In genomic region chrX:166977029-166977428, GRCm38 (mm10) we compare ENCODE assay signal across 21 mouse cellular contexts.
DNase-seq lines count a peak whose midpoint lies in the region; ATAC-seq lines count a peak whose summit lies in the region.
"Had no signal": no experiment of that assay in that cellular context is flagged by ENCODE, and none has a peak within 500 bp of the region (broad histone marks: within the 10 kb centered on the region; RNA-seq: fewer than 3 reads in every experiment).

No protein-coding gene starts in this region.

- no peaks in the 10 kb centered on the region for H3K9me3 ChIP-seq in heart, embryonic 13.5 days
- no peaks in the 10 kb centered on the region for H3K9me3 ChIP-seq in lung, embryonic 16.5 days (ENCODE audit: control insufficient read depth, low read length)
- H3K9me3 ChIP-seq in stomach, embryonic 15.5 days: no peaks in the 10 kb centered on the region
- H3K9me3 ChIP-seq: embryonic facial prominence, embryonic 12.5 days; forebrain, embryonic 10.5 days; hindbrain, embryonic 15.5 days had no signal

- no peaks in the 10 kb centered on the region for H3K27me3 ChIP-seq in heart, embryonic 13.5 days (replicated peaks)
- H3K27me3 ChIP-seq in lung, embryonic 16.5 days (ENCODE audit: control insufficient read depth, insufficient read depth, low read depth, low read length): no peaks in the 10 kb centered on the region
- H3K27me3 ChIP-seq in stomach, embryonic 15.5 days (replicated peaks): no peaks in the 10 kb centered on the region
- H3K27me3 ChIP-seq: CH12.LX; embryonic facial prominence, embryonic 12.5 days had no signal

- no peak overlapping the region for H3K4me3 ChIP-seq in heart, embryonic 13.5 days
- H3K4me3 ChIP-seq in lung, embryonic 16.5 days (ENCODE audit: low read length): no peak overlapping the region
- no peak overlapping the region for H3K4me3 ChIP-seq in stomach, embryonic 15.5 days (replicated peaks)
- H3K4me3 ChIP-seq: embryonic facial prominence, embryonic 12.5 days; forebrain, embryonic 10.5 days; hindbrain, embryonic 15.5 days had no signal

- H3K27ac ChIP-seq in heart, embryonic 13.5 days (replicated peaks): peak overlapping the region; percentile 39
- H3K27ac ChIP-seq in lung, embryonic 16.5 days (ENCODE audit: low read length): peak overlapping the region; percentile 68
- H3K27ac ChIP-seq in stomach, embryonic 15.5 days: no peak overlapping the region
- H3K27ac ChIP-seq: embryonic facial prominence, embryonic 12.5 days; forebrain, embryonic 10.5 days; hindbrain, embryonic 15.5 days had no signal

- DNase-seq in heart, postnatal 4 days: no peak
- DNase-seq in lung, postnatal 25 days (ENCODE audit: low spot score): no peak
- DNase-seq in NIH3T3 (ENCODE audit: low read depth): peak; percentile 35
- DNase-seq in layer of hippocampus, adult 9-10 months (ENCODE audit: low spot score): no peak
- DNase-seq in spleen, postnatal 10 days (ENCODE audit: low spot score in 2 of 2): no peak
- DNase-seq: adrenal gland, adult 8-10 months; adrenal gland, postnatal 36 days; cerebellum, adult 11 months; cerebellum, adult 8-10 months; cerebellum, postnatal 14 days; embryo, embryonic 11 days; gastrocnemius, postnatal 36 days; heart, adult 11 months had no signal

- H3K36me3 ChIP-seq in heart, embryonic 13.5 days: no peaks in the 10 kb centered on the region
- H3K36me3 ChIP-seq in lung, embryonic 16.5 days (ENCODE audit: control insufficient read depth, insufficient read depth, low read length): no peaks in the 10 kb centered on the region
- no peaks in the 10 kb centered on the region for H3K36me3 ChIP-seq in stomach, embryonic 15.5 days
- H3K36me3 ChIP-seq: embryonic facial prominence, embryonic 12.5 days; forebrain, embryonic 10.5 days; hindbrain, embryonic 15.5 days had no signal

- H3K4me1 ChIP-seq in heart, embryonic 13.5 days: peaks cover 4% of the 10 kb centered on the region; the same call in 1 of the 2 replicates
- no peaks in the 10 kb centered on the region for H3K4me1 ChIP-seq in lung, embryonic 16.5 days (replicated peaks; ENCODE audit: control insufficient read depth, insufficient read depth, low read length)
- H3K4me1 ChIP-seq in stomach, embryonic 15.5 days: no peaks in the 10 kb centered on the region
- H3K4me1 ChIP-seq: embryonic facial prominence, embryonic 12.5 days; forebrain, embryonic 10.5 days; hindbrain, embryonic 15.5 days had no signal

- H3K4me2 ChIP-seq in heart, embryonic 13.5 days: no peak overlapping the region
- H3K4me2 ChIP-seq in lung, embryonic 16.5 days (ENCODE audit: low read depth, low read length): no peak overlapping the region
- no peak overlapping the region for H3K4me2 ChIP-seq in stomach, embryonic 15.5 days
- H3K4me2 ChIP-seq: embryonic facial prominence, embryonic 12.5 days; hindbrain, embryonic 15.5 days had no signal

- no peak overlapping the region for H3K9ac ChIP-seq in heart, embryonic 13.5 days
- H3K9ac ChIP-seq in lung, embryonic 16.5 days (ENCODE audit: low read length): no peak overlapping the region
- no peak overlapping the region for H3K9ac ChIP-seq in stomach, embryonic 15.5 days
- H3K9ac ChIP-seq: embryonic facial prominence, embryonic 12.5 days; hindbrain, embryonic 15.5 days had no signal

- no peak for ATAC-seq in heart, embryonic 13.5 days (ENCODE audit: extremely low read depth, insufficient number of reproducible peaks, low FRiP score, low TSS enrichment)
- peak; percentile 67 for ATAC-seq in lung, embryonic 16.5 days (ENCODE audit: low read depth)
- ATAC-seq in stomach, embryonic 15.5 days (ENCODE audit: insufficient read depth, low FRiP score, low read depth): peak; percentile 50; the same call in 1 of the 2 replicates
- ATAC-seq: forebrain, embryonic 14.5 days had no signal
